Mouse (Mus musculus) ES-Bruce4 (cell line): ENCODE data around the gene Hnrnph1. TPM values are rescaled to one million over a fixed set of nuclear protein-coding genes. Genes with fewer than 3 reads are reported as not detected.

ENCODE experiments used
- H3K27ac ChIP-seq: 2 replicates; pipeline ENCODE4 v1.5.1; 2012; ENCODE audit warnings: low read length, inconsistent platforms; ENCODE audit not compliant: insufficient read depth
- H3K27me3 ChIP-seq: 2 replicates; pipeline ENCODE4 v1.6.1; 2012; ENCODE audit warnings: mild to moderate bottlenecking, low read length, inconsistent platforms; ENCODE audit not compliant: control insufficient read depth, poor library complexity, insufficient read depth, severe bottlenecking
- H3K36me3 ChIP-seq: 2 replicates; pipeline ENCODE4 v1.6.1; 2012; ENCODE audit warnings: inconsistent platforms, mild to moderate bottlenecking, low read length, moderate library complexity; ENCODE audit not compliant: control insufficient read depth, poor library complexity, insufficient read depth, severe bottlenecking
- H3K4me1 ChIP-seq: one replicate; pipeline ENCODE4 v1.8.1; 2011; ENCODE audit warnings: low read length; ENCODE audit not compliant: control insufficient read depth, insufficient read depth
- H3K4me3 ChIP-seq: 2 replicates; pipeline ENCODE4 v1.5.1; 2011; ENCODE audit warnings: low read depth, mild to moderate bottlenecking, low read length
- H3K9ac ChIP-seq: 2 replicates; pipeline ENCODE4 v1.6.1; 2012; ENCODE audit warnings: low read depth, mild to moderate bottlenecking, inconsistent platforms; ENCODE audit not compliant: poor library complexity, severe bottlenecking
- H3K9me3 ChIP-seq: replicated peaks from 2 replicates; pipeline ENCODE4 v1.6.1; 2012; ENCODE audit warnings: mild to moderate bottlenecking, low read length, inconsistent platforms; ENCODE audit not compliant: control insufficient read depth, poor library complexity, insufficient read depth, severe bottlenecking
- CTCF ChIP-seq: IDR thresholded peaks from one replicate; pipeline ENCODE4 v1.8.1; 2011; ENCODE audit warnings: low read depth, low read length
- EP300 ChIP-seq: IDR thresholded peaks from 2 replicates; pipeline ENCODE4 v1.6.1; 2011; ENCODE audit warnings: low read depth, low read length; ENCODE audit not compliant: insufficient read depth
- POLR2A ChIP-seq: IDR thresholded peaks from one replicate; pipeline ENCODE4 v1.8.1; 2011; ENCODE audit warnings: low read length; ENCODE audit not compliant: insufficient read depth
- polyA plus RNA-seq: library from polyadenylated mRNA; stranded (reverse); fragments of >200 nt; gene quantifications from 2 replicates; pipeline ENCODE4 v1.2.4, GENCODE M21; 2011; ENCODE audit warnings: low read depth; ENCODE audit not compliant: missing spikeins, insufficient read depth, insufficient read length

The Hnrnph1 gene
- polyA plus RNA-seq, 1 experiment = 559 TPM

GRCm38 (mm10) chr11:50430277-50431133, 53.7 kb downstream of the Hnrnph1 start, which contains the start of gene Rufy1:
Gene Rufy1 (minus strand): TSS chr11:50431125.
- Histone ChIP-seq H3K36me3 (no peaks in the 10 kb centered on the region), H3K4me3 (peak within 1 kb of the TSS; percentile 88), H3K27ac (peak within 1 kb of the TSS; percentile 90), H3K9ac (peak within 1 kb of the TSS; percentile 94), H3K9me3 (no peaks in the 10 kb centered on the region), H3K27me3 (no peaks in the 10 kb centered on the region), H3K4me1 (no peaks in the 10 kb centered on the region)
- TF ChIP-seq CTCF = no peak
- no peak for TF ChIP-seq EP300
- TF ChIP-seq POLR2A = no peak

DNA sequence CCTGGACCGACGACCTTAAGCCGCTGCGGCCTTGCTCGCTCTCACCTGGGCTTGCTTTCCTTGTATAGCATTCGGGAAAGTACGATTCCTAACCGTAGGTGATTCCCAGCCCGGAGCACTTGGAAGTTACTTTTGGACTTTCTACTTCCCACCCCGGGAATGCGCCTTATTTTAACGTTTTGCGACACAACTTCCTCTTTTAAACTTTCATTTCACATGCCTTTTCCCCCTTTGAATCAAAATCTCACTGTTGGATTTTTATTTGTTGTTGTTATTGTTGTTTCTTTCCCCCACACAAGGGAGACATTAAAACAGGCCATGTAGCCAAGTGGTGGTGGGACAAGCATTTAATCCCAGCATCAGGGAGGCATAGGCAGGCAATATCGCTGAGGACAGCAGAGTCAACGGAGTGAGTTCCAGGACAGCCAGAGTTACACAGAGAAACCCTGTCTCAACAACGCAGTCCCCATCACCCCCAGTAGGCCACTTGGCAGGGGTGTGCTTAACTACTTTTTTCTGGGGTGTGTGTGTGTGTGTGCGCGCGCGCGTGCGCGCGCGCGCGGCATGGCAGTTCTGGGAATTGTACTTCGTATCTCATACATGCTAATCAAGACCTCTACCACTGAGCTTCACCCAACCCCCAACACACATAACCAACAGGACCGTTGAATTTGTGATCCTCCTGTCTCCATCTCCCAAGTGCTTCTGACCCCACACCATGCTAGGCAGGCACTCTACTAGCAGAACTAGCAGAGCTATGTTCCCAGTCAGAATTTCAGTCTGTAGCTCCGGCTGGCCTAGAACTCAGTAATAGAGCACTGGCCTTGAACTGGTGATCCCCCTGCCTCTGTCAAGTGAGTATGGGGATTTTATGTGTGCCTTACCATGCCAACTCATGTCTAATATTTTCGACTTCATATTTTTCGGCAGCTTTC, 54.6 kb downstream of the Hnrnph1 start:
- H3K4me3 ChIP-seq = peak overlapping the region; percentile 88
- no peaks in the 10 kb centered on the region for H3K36me3 ChIP-seq
- no peaks in the 10 kb centered on the region for H3K27me3 ChIP-seq
- no peak for TF ChIP-seq POLR2A
- no peak for TF ChIP-seq CTCF
- no peak for TF ChIP-seq EP300
- no peaks in the 10 kb centered on the region for H3K9me3 ChIP-seq
- peak overlapping the region; percentile 90 for H3K27ac ChIP-seq
- peak overlapping the region; percentile 94 for H3K9ac ChIP-seq
- H3K4me1 ChIP-seq = no peaks in the 10 kb centered on the region

GRCm38 (mm10) chr11:50432069-50432440, 55.3 kb downstream of the Hnrnph1 start:
- Histone ChIP-seq H3K4me1 (no peaks in the 10 kb centered on the region), H3K27ac (peak overlapping the region; percentile 48; the same call in 1 of the 2 replicates), H3K27me3 (no peaks in the 10 kb centered on the region), H3K4me3 (no peak overlapping the region), H3K9me3 (no peaks in the 10 kb centered on the region), H3K9ac (peak overlapping the region; percentile 94), H3K36me3 (no peaks in the 10 kb centered on the region)
- no peak for TF ChIP-seq CTCF
- TF ChIP-seq EP300 = no peak
- no peak for TF ChIP-seq POLR2A

DNA sequence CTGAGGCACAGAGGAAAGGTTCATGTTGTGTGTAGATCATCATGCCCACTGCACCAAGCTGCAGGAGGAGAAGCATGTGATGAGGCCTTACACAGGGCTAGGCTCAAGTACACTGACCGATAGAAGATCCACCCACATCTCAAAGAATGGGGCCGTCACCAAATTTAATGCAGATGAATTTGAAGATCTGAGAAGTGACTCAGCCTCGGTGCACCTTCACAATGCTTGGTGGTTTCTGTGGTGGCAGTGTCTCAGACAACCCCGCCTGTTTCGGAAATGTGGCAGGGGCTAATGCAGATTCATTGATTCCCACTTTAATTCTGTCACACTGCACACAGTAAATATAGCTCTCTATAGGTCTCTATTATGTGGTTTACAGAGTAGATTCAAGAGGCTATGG, 56.1 kb downstream of the Hnrnph1 start:
- no peak overlapping the region for H3K27ac ChIP-seq
- no peak overlapping the region for H3K4me3 ChIP-seq
- TF ChIP-seq CTCF = no peak
- TF ChIP-seq POLR2A = no peak
- no peak for TF ChIP-seq EP300
- no peak overlapping the region for H3K9ac ChIP-seq
- no peaks in the 10 kb centered on the region for H3K27me3 ChIP-seq
- no peaks in the 10 kb centered on the region for H3K36me3 ChIP-seq
- H3K4me1 ChIP-seq = no peaks in the 10 kb centered on the region
- no peaks in the 10 kb centered on the region for H3K9me3 ChIP-seq

Other genes starting within 250 kb of the Hnrnph1 start
- 28.6 and 30.6 TPM in 2 replicates for gene Tbc1d9b, start 245.6 kb upstream of the Hnrnph1 start, polyA plus RNA-seq
- 11.0 and 12.8 TPM in 2 replicates for gene Mrnip, start 202.5 kb upstream of the Hnrnph1 start, polyA plus RNA-seq
- gene Sqstm1, start 166.2 kb upstream of the Hnrnph1 start, polyA plus RNA-seq = 208 and 259 TPM in 2 replicates
- gene Mgat4b, start 166.1 kb upstream of the Hnrnph1 start, polyA plus RNA-seq = 30.8 and 37.0 TPM in 2 replicates
- gene Ltc4s, start 138.4 kb upstream of the Hnrnph1 start, polyA plus RNA-seq = 2.7 and 3.1 TPM in 2 replicates
- gene Maml1, start 84.7 kb upstream of the Hnrnph1 start, polyA plus RNA-seq = 13.7 and 14.1 TPM in 2 replicates
- 628 and 681 TPM in 2 replicates for gene Canx, start 51.3 kb upstream of the Hnrnph1 start, polyA plus RNA-seq
- gene Cby3, start 22.5 kb upstream of the Hnrnph1 start, polyA plus RNA-seq = not detected in 2 replicates
- 13.0 and 13.8 TPM in 2 replicates for gene Rufy1, start 54.1 kb downstream of the Hnrnph1 start, polyA plus RNA-seq
- 0.64 and 0.73 TPM in 2 replicates for gene Adamts2, start 225.1 kb downstream of the Hnrnph1 start, polyA plus RNA-seq